Mouse (Mus musculus) adrenal gland, adult (tissue): Measurements from ENCODE around the gene Atp13a1.
A peak's percentile ranks its signal among the peaks of the same experiment; 100 is the strongest.

Experiments used
- DNase-seq, 2 experiments: peaks; one replicate each; pipeline ENCODE4 v3.0.0; 2022 to 2023; ENCODE audit warnings: low spot score in 1 of 2; ENCODE audit not compliant: inconsistent age in 2 of 2

Atp13a1 gene

GRCm38 (mm10) chr8:69847167-69848065 is 56.5 kb downstream of the Atp13a1 start:
- DNase-seq: no peak

GRCm38 (mm10) chr8:69848951-69849350 is 58.0 kb downstream of the Atp13a1 start:
- peak; percentile 64 to 82 for DNase-seq

GRCm38 (mm10) chr8:69849899-69850298 is 58.9 kb downstream of the Atp13a1 start:
- no peak for DNase-seq

- DNase-seq: peak; percentile 33 to 57
These were observed 60.1 kb downstream of the Atp13a1 start for GRCm38 (mm10) chr8:69850926-69851506.

GRCm38 (mm10) chr8:69853869-69854268 is 62.9 kb downstream of the Atp13a1 start:
- no peak for DNase-seq
